Mouse (Mus musculus) hindbrain, embryonic 12.5 days (tissue): ENCODE data around the gene Dnah11. TPM values are rescaled to one million over a fixed set of nuclear protein-coding genes. Genes with fewer than 3 reads are reported as not detected.

Source experiments
- ATAC-seq: fragments of 200-750 bp; cut with Nextera tagmentation; 2 replicates; pipeline ENCODE4 v1.8.0; 2017; ENCODE audit warnings: moderate TSS enrichment; ENCODE audit not compliant: low FRiP score
- H3K27ac ChIP-seq: fragments of 300-500 bp; sonication (generic); 2 replicates; pipeline ENCODE4 v1.5.1; 2016; ENCODE audit warnings: mild to moderate bottlenecking
- H3K27me3 ChIP-seq: fragments of 300-500 bp; sonication (generic); 2 replicates; pipeline ENCODE4 v1.6.1; 2016; ENCODE audit warnings: mild to moderate bottlenecking
- H3K36me3 ChIP-seq: fragments of 300-500 bp; sonication (generic); 2 replicates; pipeline ENCODE4 v1.6.1; 2016; ENCODE audit warnings: mild to moderate bottlenecking
- H3K4me1 ChIP-seq: fragments of 300-500 bp; sonication (generic); 2 replicates; pipeline ENCODE4 v1.6.1; 2016
- H3K4me2 ChIP-seq: fragments of 300-500 bp; sonication (generic); replicated peaks from 2 replicates; pipeline ENCODE4 v1.6.1; 2016; ENCODE audit warnings: mild to moderate bottlenecking
- H3K4me3 ChIP-seq: fragments of 300-500 bp; sonication (generic); 2 replicates; pipeline ENCODE4 v1.5.1; 2016; ENCODE audit warnings: mild to moderate bottlenecking
- H3K9ac ChIP-seq: fragments of 300-500 bp; sonication (generic); 2 replicates; pipeline ENCODE4 v1.6.1; 2016; ENCODE audit warnings: mild to moderate bottlenecking, moderate library complexity
- H3K9me3 ChIP-seq: fragments of 300-500 bp; sonication (generic); replicated peaks from 2 replicates; pipeline ENCODE4 v1.6.1; 2016; ENCODE audit warnings: mild to moderate bottlenecking
- WGBS: fragments of 180-500 bp; shearing (Covaris S2); methylation state at CpG from one replicate; pipeline ENCODE4 v1.1.7; 2016; 5-methylcytosine and 5-hydroxymethylcytosine counted together
- polyA plus RNA-seq: library from polyadenylated mRNA; unstranded; fragments of >200 nt; fragmentation: Nextera tagmentation; extraction: Ambion mirVana; gene quantifications from 2 replicates; pipeline ENCODE4 v1.2.1, GENCODE M21; 2016

Dnah11 gene
- polyA plus RNA-seq, 1 experiment from 2014 or later = 0.27 TPM

DNA sequence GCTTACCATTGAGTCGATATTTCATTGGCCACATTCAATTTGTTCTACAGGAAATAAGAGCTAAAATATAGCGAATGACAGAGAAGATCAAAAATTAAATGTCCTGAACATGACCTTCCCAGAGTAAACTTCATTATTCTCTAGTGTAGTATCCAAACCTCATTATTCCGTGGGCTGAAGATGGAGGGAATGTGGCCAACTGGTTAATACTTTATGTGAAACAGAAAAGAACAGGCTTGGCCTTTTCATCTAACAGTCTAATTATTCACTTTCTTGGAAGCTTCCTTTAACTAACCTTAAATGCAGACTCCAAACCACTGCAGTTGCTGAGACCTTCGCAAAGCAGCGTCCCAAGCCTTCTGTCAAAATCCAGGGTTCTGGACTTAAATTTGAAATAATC is 41.9 kb downstream of the Dnah11 start:
- Histone ChIP-seq H3K4me3 (no peak overlapping the region), H3K36me3 (no peaks in the 10 kb centered on the region), H3K27ac (no peak overlapping the region), H3K4me1 (no peaks in the 10 kb centered on the region), H3K27me3 (no peaks in the 10 kb centered on the region; the same call in 1 of the 2 replicates), H3K9me3 (no peaks in the 10 kb centered on the region), H3K4me2 (no peak overlapping the region), H3K9ac (no peak overlapping the region)
- ATAC-seq = no peak
- 87% methylated on average over 5 of the region's 5 CpGs for WGBS

DNA sequence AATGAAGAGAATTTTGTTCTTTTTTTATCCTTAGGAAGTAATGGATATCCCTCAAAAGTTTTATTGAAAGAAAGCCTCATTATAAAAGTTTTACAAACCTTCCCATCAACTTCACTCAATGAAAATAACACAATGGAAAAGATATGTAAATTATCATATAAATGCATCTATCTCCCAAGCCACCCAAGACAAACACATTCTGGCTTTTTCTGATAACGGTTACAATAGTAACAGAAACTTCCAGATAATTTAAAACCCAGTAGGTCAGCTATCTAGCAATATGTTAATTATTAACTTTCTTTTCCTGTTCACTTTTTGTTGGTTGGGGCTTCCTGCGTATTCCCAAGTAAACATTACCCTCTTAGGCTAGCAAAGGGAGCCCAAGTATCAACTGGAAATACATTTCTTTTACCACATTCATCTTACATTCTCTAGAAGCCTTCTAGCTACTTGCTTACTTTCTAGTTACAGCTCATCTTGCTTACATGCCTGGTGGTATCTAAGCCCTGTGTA is 51.3 kb downstream of the Dnah11 start:
- H3K36me3 ChIP-seq = no peaks in the 10 kb centered on the region
- H3K27me3 ChIP-seq = no peaks in the 10 kb centered on the region
- no peak overlapping the region for H3K4me2 ChIP-seq
- no peak overlapping the region for H3K4me3 ChIP-seq
- no peak overlapping the region for H3K9ac ChIP-seq
- no peak for ATAC-seq
- no peaks in the 10 kb centered on the region for H3K4me1 ChIP-seq
- H3K9me3 ChIP-seq = no peaks in the 10 kb centered on the region
- 86% methylated on average over 2 of the region's 2 CpGs for WGBS
- H3K27ac ChIP-seq = no peak overlapping the region

DNA sequence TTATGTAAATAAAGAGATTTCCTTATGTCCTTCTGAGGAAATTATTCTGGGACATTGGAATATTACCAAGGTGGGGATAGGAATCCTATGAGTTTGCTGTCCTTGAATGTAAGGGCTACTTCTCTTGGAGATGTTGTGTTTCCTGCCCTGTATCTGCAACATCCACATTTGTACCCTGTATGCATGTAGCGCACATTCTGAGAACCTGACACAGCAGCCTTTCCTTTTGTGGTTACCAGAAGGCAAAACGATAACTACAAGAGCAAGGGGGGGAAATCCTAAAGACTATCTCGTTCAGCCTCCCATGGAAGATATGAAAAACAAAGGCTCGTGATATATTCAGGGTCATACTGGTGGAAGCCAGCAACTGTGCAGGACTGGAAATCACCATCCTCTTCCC is 70.7 kb downstream of the Dnah11 start:
- ATAC-seq = no peak
- no peak overlapping the region for H3K27ac ChIP-seq
- H3K4me1 ChIP-seq = no peaks in the 10 kb centered on the region
- WGBS = 90% methylated on average over 4 of the region's 4 CpGs
- no peaks in the 10 kb centered on the region for H3K36me3 ChIP-seq
- no peak overlapping the region for H3K4me3 ChIP-seq
- no peaks in the 10 kb centered on the region for H3K27me3 ChIP-seq
- H3K9me3 ChIP-seq = no peaks in the 10 kb centered on the region
- no peak overlapping the region for H3K4me2 ChIP-seq
- H3K9ac ChIP-seq = no peak overlapping the region

DNA sequence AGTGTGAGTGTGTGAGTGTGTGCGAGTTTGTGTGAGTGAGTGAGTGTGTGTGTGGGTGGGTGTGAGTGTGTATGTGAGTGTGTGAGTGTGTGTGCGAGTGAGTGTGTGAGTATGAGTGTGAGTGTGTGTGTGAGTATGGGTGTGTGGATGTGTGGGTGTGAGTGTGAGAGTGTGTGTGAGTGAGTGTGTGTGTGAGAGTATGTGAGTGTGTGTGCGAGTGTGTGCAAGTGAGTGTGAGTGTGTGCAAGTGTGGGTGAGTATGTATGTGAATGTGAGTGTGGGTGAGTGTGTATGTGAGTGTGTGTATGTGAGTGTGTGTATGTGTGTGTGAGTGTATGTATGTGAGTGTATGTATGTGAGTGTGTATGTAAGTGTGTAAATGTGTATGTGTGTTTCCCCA is 79.2 kb downstream of the Dnah11 start:
- Histone ChIP-seq H3K36me3 (no peaks in the 10 kb centered on the region), H3K4me2 (no peak overlapping the region), H3K27ac (no peak overlapping the region), H3K9me3 (0 out of 2 replicates have a peak, but pooled peaks cover 2% of the 10 kb centered on the region), H3K9ac (no peak overlapping the region), H3K4me1 (no peaks in the 10 kb centered on the region), H3K27me3 (no peaks in the 10 kb centered on the region), H3K4me3 (no peak overlapping the region)
- no peak for ATAC-seq
- WGBS = 92% methylated on average over 3 of the region's 3 CpGs

DNA sequence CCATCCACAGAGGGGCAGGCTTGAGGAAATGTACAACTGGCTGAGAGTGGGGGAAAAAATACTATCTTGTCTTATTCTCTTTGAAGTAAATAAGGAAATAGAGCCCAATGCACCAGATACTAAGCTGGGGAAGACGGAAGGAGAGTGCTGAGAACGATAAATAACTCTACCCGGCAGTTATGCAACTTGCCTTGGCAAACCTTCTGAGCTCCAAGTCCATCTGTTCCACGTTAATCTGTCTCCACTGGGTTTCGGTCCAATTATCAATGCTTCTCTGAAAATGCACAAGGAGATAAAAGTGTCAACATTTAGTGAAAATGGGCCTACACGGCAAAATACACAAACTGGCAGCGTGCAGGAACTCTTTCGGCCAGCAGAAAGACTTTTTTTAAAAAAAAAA is 86.2 kb downstream of the Dnah11 start:
- no peaks in the 10 kb centered on the region for H3K4me1 ChIP-seq
- ATAC-seq = no peak
- H3K9ac ChIP-seq = no peak overlapping the region
- 0 out of 2 replicates have a peak, but pooled peaks cover 3% of the 10 kb centered on the region for H3K27me3 ChIP-seq
- H3K4me3 ChIP-seq = no peak overlapping the region
- H3K36me3 ChIP-seq = no peaks in the 10 kb centered on the region
- no peak overlapping the region for H3K4me2 ChIP-seq
- 85% methylated on average over 8 of the region's 8 CpGs for WGBS
- H3K27ac ChIP-seq = no peak overlapping the region
- H3K9me3 ChIP-seq = no peaks in the 10 kb centered on the region

DNA sequence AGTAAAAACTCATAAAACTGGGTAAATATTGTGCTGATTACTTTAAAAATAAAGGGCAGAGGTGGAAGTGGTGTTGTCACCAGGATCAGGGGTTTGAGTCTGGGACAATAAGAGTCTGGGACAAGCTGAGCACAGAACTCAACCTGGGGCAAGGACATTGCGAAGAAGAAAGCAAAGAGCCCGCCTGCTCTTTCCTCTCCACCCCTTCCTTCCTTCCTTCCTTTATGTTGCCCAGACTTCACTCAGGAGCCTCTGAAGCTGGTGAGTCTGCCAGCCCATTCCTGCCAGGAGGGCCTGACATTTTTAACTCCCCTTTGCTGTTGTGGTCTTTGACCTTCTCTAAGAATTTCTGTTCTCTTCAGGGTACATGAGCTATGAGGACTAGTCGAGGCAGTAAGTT is 86.9 kb downstream of the Dnah11 start:
- no peak overlapping the region for H3K27ac ChIP-seq
- no peak for ATAC-seq
- WGBS = 88% methylated on average over 3 of the region's 3 CpGs

DNA sequence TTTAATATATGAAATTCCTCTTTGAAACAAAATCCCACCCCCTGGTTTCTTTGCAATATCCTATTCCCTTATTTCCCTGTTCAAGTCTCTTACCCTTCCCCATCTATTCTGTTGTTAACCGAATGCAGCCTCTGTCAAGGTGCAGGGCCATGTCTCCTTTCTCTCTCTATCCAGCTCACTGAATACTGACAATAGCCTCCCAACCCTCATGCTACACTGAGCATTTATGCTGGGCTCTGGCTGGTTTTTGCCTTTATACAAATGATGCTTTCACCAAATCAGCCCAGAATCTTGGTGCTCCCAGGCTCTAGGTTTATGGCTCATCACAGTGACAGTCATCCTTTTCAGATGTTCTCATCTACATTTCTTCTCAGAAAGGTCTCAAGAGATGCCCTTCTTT is 91.1 kb downstream of the Dnah11 start:
- H3K9me3 ChIP-seq = no peaks in the 10 kb centered on the region
- no peak for ATAC-seq
- H3K4me1 ChIP-seq = no peaks in the 10 kb centered on the region
- no peak overlapping the region for H3K27ac ChIP-seq
- H3K4me2 ChIP-seq = no peak overlapping the region
- no peak overlapping the region for H3K4me3 ChIP-seq
- peaks cover 25% of the 10 kb centered on the region for H3K27me3 ChIP-seq
- H3K9ac ChIP-seq = no peak overlapping the region
- 33% methylated on average over 1 of the region's 1 CpGs for WGBS
- no peaks in the 10 kb centered on the region for H3K36me3 ChIP-seq

More for the DNA sequence above, 86.9 kb downstream of the Dnah11 start:
- Histone ChIP-seq H3K36me3 (no peaks in the 10 kb centered on the region), H3K4me3 (no peak overlapping the region), H3K4me2 (no peak overlapping the region), H3K4me1 (no peaks in the 10 kb centered on the region), H3K9me3 (no peaks in the 10 kb centered on the region), H3K9ac (no peak overlapping the region), H3K27me3 (0 out of 2 replicates have a peak, but pooled peaks cover 3% of the 10 kb centered on the region)

DNA sequence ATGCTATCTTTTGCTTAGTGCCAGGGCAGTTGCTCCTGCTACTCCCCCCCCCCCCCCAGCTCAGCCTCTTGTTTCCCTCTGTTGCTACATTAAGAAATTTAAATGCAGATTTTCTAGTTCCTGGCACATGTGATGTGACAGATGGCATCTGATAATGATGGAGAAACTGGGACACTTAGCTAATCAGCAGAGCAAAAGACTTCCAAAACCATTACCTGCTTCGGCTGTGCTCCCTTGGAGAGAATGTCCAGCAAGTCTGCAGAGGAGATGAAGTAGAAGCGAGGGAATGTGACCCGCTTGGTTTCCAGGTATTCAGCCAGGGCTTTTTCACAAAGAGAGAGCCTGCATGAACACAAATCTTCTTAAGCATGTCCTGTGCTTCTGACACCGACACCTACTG is 94.3 kb downstream of the Dnah11 start:
- 84% methylated on average over 4 of the region's 4 CpGs for WGBS
- Histone ChIP-seq H3K4me1 (no peaks in the 10 kb centered on the region), H3K4me3 (no peak overlapping the region), H3K27ac (no peak overlapping the region), H3K27me3 (peaks cover 46% of the 10 kb centered on the region), H3K4me2 (no peak overlapping the region), H3K36me3 (no peaks in the 10 kb centered on the region), H3K9ac (no peak overlapping the region), H3K9me3 (no peaks in the 10 kb centered on the region)
- ATAC-seq = no peak

DNA sequence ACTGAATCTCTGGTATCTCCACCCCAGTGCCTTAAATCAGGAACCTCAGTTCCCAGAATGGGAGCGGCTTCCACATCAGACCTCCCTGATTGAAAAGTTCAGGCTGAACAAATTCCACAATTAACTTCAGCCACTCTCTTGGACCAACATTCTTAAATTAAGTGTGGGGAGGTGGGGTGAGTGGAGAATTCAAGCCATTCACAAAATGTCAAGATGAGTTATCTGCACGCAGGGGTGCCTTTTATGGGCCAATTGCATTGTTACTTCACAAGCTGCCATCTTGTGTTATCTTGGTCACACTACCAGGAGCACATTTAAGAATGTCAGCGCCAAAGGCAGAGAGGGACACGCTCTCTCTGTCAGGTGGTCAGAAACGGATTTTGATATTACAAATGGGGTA is 99.1 kb downstream of the Dnah11 start:
- no peak overlapping the region for H3K9ac ChIP-seq
- peaks cover 46% of the 10 kb centered on the region for H3K27me3 ChIP-seq
- H3K36me3 ChIP-seq = no peaks in the 10 kb centered on the region
- no peak overlapping the region for H3K4me3 ChIP-seq
- no peaks in the 10 kb centered on the region for H3K9me3 ChIP-seq
- no peaks in the 10 kb centered on the region for H3K4me1 ChIP-seq
- no peak for ATAC-seq
- whole genome bisulfite sequencing = 39% methylated on average over 5 of the region's 5 CpGs
- H3K4me2 ChIP-seq = no peak overlapping the region
- no peak overlapping the region for H3K27ac ChIP-seq

DNA sequence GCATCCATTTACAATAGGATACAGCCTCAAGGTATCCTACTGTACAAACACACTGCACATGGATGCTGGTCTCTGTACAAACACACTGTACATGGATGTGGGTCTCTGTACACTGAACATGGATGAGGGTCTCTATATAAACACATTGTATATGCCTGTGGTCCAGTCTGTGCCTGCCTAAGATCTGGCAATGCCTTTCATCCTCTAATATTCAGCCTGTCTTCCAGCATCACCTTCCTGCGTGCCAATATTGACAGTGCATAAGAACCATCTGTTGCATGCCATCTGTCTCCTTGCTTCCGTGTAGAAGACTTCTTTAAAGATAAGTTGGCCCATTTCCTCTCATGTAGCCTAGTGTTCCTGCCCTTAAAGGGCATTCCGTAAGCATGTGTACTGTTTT is 100.6 kb downstream of the Dnah11 start:
- H3K9me3 ChIP-seq = no peaks in the 10 kb centered on the region
- H3K27me3 ChIP-seq = peaks cover 43% of the 10 kb centered on the region
- H3K9ac ChIP-seq = no peak overlapping the region
- no peaks in the 10 kb centered on the region for H3K36me3 ChIP-seq
- 83% methylated on average over 3 of the region's 3 CpGs for WGBS
- no peak for ATAC-seq
- H3K4me2 ChIP-seq = no peak overlapping the region
- no peaks in the 10 kb centered on the region for H3K4me1 ChIP-seq
- no peak overlapping the region for H3K4me3 ChIP-seq
- H3K27ac ChIP-seq = no peak overlapping the region

DNA sequence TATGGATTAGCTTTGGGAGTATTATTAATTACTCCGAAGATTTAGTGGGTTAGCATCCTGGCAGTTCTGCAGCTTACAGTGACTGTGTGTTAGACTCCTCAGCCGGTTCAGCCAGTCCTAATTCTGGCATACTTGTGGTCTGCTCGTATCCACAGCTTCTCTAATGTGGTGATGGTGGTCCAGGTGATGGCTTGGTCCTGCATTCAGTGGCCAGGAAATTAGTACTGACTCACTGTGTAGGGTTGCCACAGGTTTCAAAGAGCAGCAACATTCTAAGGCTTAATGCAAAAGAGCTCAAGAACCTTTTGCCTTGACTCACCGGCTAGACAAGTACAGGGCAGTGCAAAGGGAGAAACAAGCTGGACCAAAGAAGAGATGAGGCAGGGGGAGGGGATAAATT is 103.9 kb downstream of the Dnah11 start:
- no peaks in the 10 kb centered on the region for H3K36me3 ChIP-seq
- H3K4me1 ChIP-seq = no peaks in the 10 kb centered on the region
- no peak for ATAC-seq
- no peak overlapping the region for H3K27ac ChIP-seq
- no peak overlapping the region for H3K4me3 ChIP-seq
- H3K9me3 ChIP-seq = no peaks in the 10 kb centered on the region
- H3K4me2 ChIP-seq = no peak overlapping the region
- peaks cover 23% of the 10 kb centered on the region for H3K27me3 ChIP-seq
- H3K9ac ChIP-seq = no peak overlapping the region
- WGBS = 87% methylated on average over 4 of the region's 4 CpGs

DNA sequence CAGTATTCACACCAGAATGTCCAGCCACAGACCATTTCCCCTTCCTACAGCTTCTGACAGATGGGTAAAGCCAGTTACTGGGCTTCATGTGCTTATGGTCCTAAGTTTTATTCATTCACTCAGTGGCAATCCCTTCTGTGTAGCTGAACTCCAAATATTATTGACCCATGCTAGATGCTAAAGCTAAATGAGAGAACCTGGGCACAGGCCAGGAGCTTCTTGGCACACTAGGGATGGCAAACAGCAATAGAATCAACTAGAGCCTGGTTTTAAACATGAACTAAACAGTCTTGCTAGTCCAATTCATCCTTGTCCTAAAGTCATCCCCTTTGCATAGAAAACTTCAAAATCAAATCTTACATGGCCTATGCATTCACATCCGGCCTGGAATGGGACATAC is 113.6 kb downstream of the Dnah11 start:
- Histone ChIP-seq H3K4me1 (no peaks in the 10 kb centered on the region), H3K27me3 (no peaks in the 10 kb centered on the region), H3K4me2 (no peak overlapping the region), H3K9me3 (no peaks in the 10 kb centered on the region), H3K9ac (no peak overlapping the region), H3K36me3 (no peaks in the 10 kb centered on the region), H3K4me3 (no peak overlapping the region), H3K27ac (no peak overlapping the region)
- ATAC-seq = no peak
- 84% methylated on average over 1 of the region's 1 CpGs for WGBS

DNA sequence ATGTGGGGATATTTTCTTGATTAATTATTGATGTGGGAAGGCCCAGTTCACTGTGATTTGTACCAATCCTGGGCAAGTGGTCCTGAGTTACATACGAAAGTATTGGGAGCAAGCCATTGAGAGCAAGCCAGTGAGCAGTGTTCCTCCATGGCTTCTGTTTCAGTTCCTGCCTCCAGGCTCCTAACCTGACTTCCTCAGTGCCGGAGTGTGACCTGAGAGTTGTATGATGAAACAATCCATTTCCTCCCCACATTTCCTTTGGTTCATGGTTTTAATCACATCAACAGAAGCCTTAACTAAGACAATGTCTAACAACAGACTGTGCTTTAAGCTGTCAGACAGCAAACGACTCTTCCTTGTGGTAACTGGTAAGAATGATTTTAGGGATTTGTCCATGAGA is 114.0 kb downstream of the Dnah11 start:
- no peak overlapping the region for H3K9ac ChIP-seq
- H3K27me3 ChIP-seq = no peaks in the 10 kb centered on the region
- no peaks in the 10 kb centered on the region for H3K36me3 ChIP-seq
- ATAC-seq = no peak
- no peak overlapping the region for H3K4me2 ChIP-seq
- H3K27ac ChIP-seq = no peak overlapping the region
- WGBS = 92% methylated on average over 3 of the region's 3 CpGs
- H3K4me3 ChIP-seq = no peak overlapping the region
- no peaks in the 10 kb centered on the region for H3K4me1 ChIP-seq
- no peaks in the 10 kb centered on the region for H3K9me3 ChIP-seq
